Mouse (Mus musculus) left cerebral cortex, postnatal 10 days (tissue): ENCODE measurements around the gene Mnx1. TPM values are rescaled to one million over a fixed set of nuclear protein-coding genes. Genes with fewer than 3 reads are reported as not detected.

Source experiments
- total RNA-seq, 2 experiments: library from RNA; stranded (reverse); gene quantifications; 2 replicates each; pipeline ENCODE4 v1.2.3; 2021

Mnx1 gene
- total RNA-seq, 2 experiments from 2014 or later = not detected

Other genes starting within 250 kb of the Mnx1 start
- 10 to 100 TPM; 40.6 to 42.0 TPM for gene Lmbr1, start 100.1 kb downstream of the Mnx1 start, total RNA-seq
- 10 to 100 TPM; 19.8 to 22.8 TPM for gene Nom1, start 43.8 kb downstream of the Mnx1 start, total RNA-seq
- 10 to 100 TPM; 87.2 to 91.0 TPM for gene Ube3c, start 90.8 kb upstream of the Mnx1 start, total RNA-seq